Mouse (Mus musculus) retina, postnatal 1 day (tissue): ENCODE data around the gene Pacrg.

Experiments used
- DNase-seq: peaks from one replicate; pipeline ENCODE4 v3.0.0-alpha.2; 2012

The Pacrg gene

GRCm38 (mm10) chr17:10441501-10442111, 398.5 kb downstream of the Pacrg start:
- peak; percentile 75 for DNase-seq

GRCm38 (mm10) chr17:10440961-10441360, 399.1 kb downstream of the Pacrg start:
- DNase-seq, result no peak

GRCm38 (mm10) chr17:10439815-10440214, 400.3 kb downstream of the Pacrg start:
- DNase-seq, result no peak

- DNase-seq, result no peak
Observed at GRCm38 (mm10) chr17:10434867-10435266, 405.2 kb downstream of the Pacrg start.

- DNase-seq, result no peak
Observed at GRCm38 (mm10) chr17:10432525-10433180, 407.5 kb downstream of the Pacrg start.

GRCm38 (mm10) chr17:10431849-10432524, 408.1 kb downstream of the Pacrg start:
- DNase-seq, result no peak

GRCm38 (mm10) chr17:10430831-10431230, 409.3 kb downstream of the Pacrg start:
- no peak for DNase-seq

- DNase-seq, result no peak
Observed at GRCm38 (mm10) chr17:10429406-10429805, 410.7 kb downstream of the Pacrg start.

GRCm38 (mm10) chr17:10425311-10425710, 414.8 kb downstream of the Pacrg start:
- DNase-seq, result no peak

GRCm38 (mm10) chr17:10417558-10418253, 422.4 kb downstream of the Pacrg start:
- DNase-seq, result no peak

GRCm38 (mm10) chr17:10416995-10417394, 423.1 kb downstream of the Pacrg start:
- no peak for DNase-seq

- DNase-seq, result peak; percentile 34
Observed at GRCm38 (mm10) chr17:10416101-10416500, 424.0 kb downstream of the Pacrg start.

- no peak for DNase-seq
Observed at GRCm38 (mm10) chr17:10414383-10414782, 425.7 kb downstream of the Pacrg start.

GRCm38 (mm10) chr17:10413870-10414269, 426.2 kb downstream of the Pacrg start:
- no peak for DNase-seq

- DNase-seq, result no peak
Observed at GRCm38 (mm10) chr17:10410597-10411476, 429.3 kb downstream of the Pacrg start.

- DNase-seq, result peak; percentile 40
Observed at GRCm38 (mm10) chr17:10408681-10409081, 431.4 kb downstream of the Pacrg start.

- no peak for DNase-seq
Observed at GRCm38 (mm10) chr17:10407031-10407722, 432.9 kb downstream of the Pacrg start.

GRCm38 (mm10) chr17:10406311-10406710, 433.8 kb downstream of the Pacrg start:
- DNase-seq, result no peak

GRCm38 (mm10) chr17:10405906-10406305, 434.2 kb downstream of the Pacrg start:
- no peak for DNase-seq

- DNase-seq, result no peak
Observed at GRCm38 (mm10) chr17:10403186-10403585, 436.9 kb downstream of the Pacrg start.

- no peak for DNase-seq
Observed at GRCm38 (mm10) chr17:10402064-10402640, 438.0 kb downstream of the Pacrg start.
